Mouse (Mus musculus) ES-E14 (cell line): ENCODE results near the gene Chd8. TPM values are rescaled to one million over a fixed set of nuclear protein-coding genes. Genes with fewer than 3 reads are reported as not detected.
A peak's percentile ranks its signal among the peaks of the same experiment; 100 is the strongest.

Experiments
- DNase-seq: peaks from one replicate; pipeline ENCODE4 v3.0.0-alpha.2; 2013; ENCODE audit warnings: low read depth, low spot score
- H3K27ac ChIP-seq: 2 replicates; pipeline ENCODE4 v1.5.1; 2012; ENCODE audit warnings: low read depth, mild to moderate bottlenecking, low read length, moderate library complexity, mixed read lengths; ENCODE audit not compliant: poor library complexity, insufficient read depth, severe bottlenecking
- H3K36me3 ChIP-seq: 2 replicates; pipeline ENCODE4 v1.6.1; 2012; ENCODE audit warnings: mild to moderate bottlenecking, low read length, moderate library complexity, mixed read lengths; ENCODE audit not compliant: control insufficient read depth, poor library complexity, insufficient read depth, severe bottlenecking
- H3K4me1 ChIP-seq, 2 experiments: fragments of 150-350 bp in 1 of 2; sonication (generic) in 1 of 2; 2 replicates each; pipeline ENCODE4 v1.6.1; 2012; ENCODE audit warnings: low read length in 2 of 2, mild to moderate bottlenecking in 1 of 2, mixed read lengths in 1 of 2; ENCODE audit not compliant: control insufficient read depth in 2 of 2, insufficient read depth in 2 of 2, poor library complexity in 1 of 2
- H3K4me3 ChIP-seq, 2 experiments: fragments of 150-350 bp in 1 of 2; sonication (generic) in 1 of 2; 2 replicates each; pipeline ENCODE4 v1.5.1; 2012; ENCODE audit warnings: low read length in 2 of 2, low read depth in 1 of 2, mild to moderate bottlenecking in 1 of 2, mixed read lengths in 1 of 2; ENCODE audit not compliant: insufficient read depth in 1 of 2, poor library complexity in 1 of 2, severe bottlenecking in 1 of 2
- H3K9ac ChIP-seq: 2 replicates; pipeline ENCODE4 v1.6.1; 2012; ENCODE audit warnings: low read depth, mild to moderate bottlenecking, low read length, mixed read lengths; ENCODE audit not compliant: poor library complexity, insufficient read depth, severe bottlenecking
- H3K9me3 ChIP-seq: fragments of 150-350 bp; sonication (generic); 2 replicates; pipeline ENCODE4 v1.6.1; 2012; ENCODE audit warnings: low read depth, mild to moderate bottlenecking, low read length; ENCODE audit not compliant: control insufficient read depth, insufficient read depth
- CHD2 ChIP-seq: IDR thresholded peaks from 2 replicates; pipeline ENCODE4 v1.6.1; 2014; ENCODE audit warnings: mild to moderate bottlenecking, low read depth, low read length, inconsistent platforms
- HCFC1 ChIP-seq: IDR thresholded peaks from 2 replicates; pipeline ENCODE4 v1.6.1; 2012; ENCODE audit warnings: low read length, inconsistent platforms, borderline replicate concordance; ENCODE audit not compliant: insufficient read depth
- MAFK ChIP-seq: IDR thresholded peaks from 2 replicates; pipeline ENCODE4 v1.6.1; 2014; ENCODE audit warnings: mild to moderate bottlenecking, low read depth, low read length, inconsistent platforms; ENCODE audit not compliant: insufficient read depth
- ZC3H11A ChIP-seq: IDR thresholded peaks from 2 replicates; pipeline ENCODE4 v1.6.1; 2012; ENCODE audit warnings: low read depth, mild to moderate bottlenecking, inconsistent platforms, low read length, borderline replicate concordance
- ZNF384 ChIP-seq: IDR thresholded peaks from 2 replicates; pipeline ENCODE4 v1.6.1; 2012; ENCODE audit warnings: low read depth, low read length, inconsistent platforms
- in situ Hi-C, 2 experiments: fragments of 600-800 bp; cut with MboI; formaldehyde crosslinking; loops; one replicate each; pipeline ENCODE4 v1.15.1; 2025; ENCODE audit warnings: low sequenced_read_pairs in 2 of 2, inconsistent platforms in 1 of 2; ENCODE audit not compliant: unreplicated experiment in 2 of 2
- total RNA-seq: library from RNA; depleted of rRNA; stranded (reverse); fragments of 300-350 nt; gene quantifications from 2 replicates; pipeline ENCODE4 v1.2.3, GENCODE M21; 2012

The Chd8 gene
- total RNA-seq, 1 experiment = 45.1 TPM

DNA sequence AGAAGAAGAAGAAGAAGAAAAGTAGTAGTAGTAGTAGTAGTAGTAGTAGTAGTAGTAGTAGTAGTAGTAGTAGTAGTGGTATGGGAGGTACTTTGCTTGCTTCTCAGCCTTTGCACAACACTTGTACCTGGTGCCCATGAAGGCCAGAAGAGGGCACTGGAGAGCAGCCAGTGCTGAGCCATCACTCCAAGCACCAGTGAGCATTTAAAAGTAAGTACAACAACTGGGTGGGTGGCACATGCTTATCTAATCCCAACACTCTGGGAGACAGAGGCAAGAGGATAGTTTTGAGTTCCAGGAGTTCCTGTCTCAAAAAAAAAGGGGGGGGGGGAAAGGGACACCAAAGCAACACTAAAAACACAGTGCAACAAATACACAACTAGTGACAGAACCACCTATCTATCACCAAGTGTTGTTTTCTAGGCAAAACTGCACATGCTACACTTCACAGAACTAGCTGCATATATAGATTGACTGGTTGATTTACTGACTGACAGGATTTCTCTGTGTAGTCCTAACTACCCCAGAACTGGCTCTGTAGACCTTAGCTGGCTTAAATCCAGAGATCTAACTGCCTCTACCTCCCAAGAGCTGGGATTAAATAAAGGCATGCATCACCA lies 66.7 kb downstream of the Chd8 start:
- DNase-seq = peak; percentile 65
- no peak overlapping the region for H3K9ac ChIP-seq
- no peak overlapping the region for H3K27ac ChIP-seq

DNA sequence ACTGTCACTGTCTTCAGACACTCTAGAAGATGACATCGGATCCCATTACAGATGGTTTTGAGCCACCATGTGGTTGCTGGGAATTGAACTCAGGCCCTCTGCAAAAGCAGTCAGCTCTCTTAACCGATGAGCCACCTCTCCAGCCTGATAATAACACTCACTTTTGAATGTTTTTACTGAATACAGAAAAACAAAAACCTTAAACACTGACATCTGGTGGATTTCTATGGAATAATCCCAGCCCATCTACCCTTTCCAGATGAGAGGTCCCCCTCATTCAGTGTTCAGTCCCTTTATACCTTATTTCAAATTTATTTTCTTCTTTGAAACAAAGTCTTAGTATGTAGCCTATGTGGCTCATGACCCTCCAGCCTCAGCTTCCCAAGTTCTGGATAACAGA lies 68.1 kb downstream of the Chd8 start:
- peaks cover 2% of the 10 kb centered on the region; the same call in 1 of the 2 replicates for H3K36me3 ChIP-seq
- in situ Hi-C loops = no loop called here

More for the DNA sequence above, 66.7 kb downstream of the Chd8 start:
- Histone ChIP-seq H3K36me3 (peaks cover 2% of the 10 kb centered on the region; the same call in 1 of the 2 replicates), H3K9me3 (no peaks in the 10 kb centered on the region), H3K4me1 (peaks cover 0 to 8% of the 10 kb centered on the region in 2 experiments; a peak in 2 of 4 replicates), H3K4me3 (no peak overlapping the region)
- TF ChIP-seq ZC3H11A = no peak
- TF ChIP-seq HCFC1 = no peak
- TF ChIP-seq CHD2 = no peak
- no peak for TF ChIP-seq ZNF384
- 0 out of 2 replicates have a peak, but pooled peaks have one; percentile 3 for TF ChIP-seq MAFK
- in situ Hi-C loops = no loop called here

DNA sequence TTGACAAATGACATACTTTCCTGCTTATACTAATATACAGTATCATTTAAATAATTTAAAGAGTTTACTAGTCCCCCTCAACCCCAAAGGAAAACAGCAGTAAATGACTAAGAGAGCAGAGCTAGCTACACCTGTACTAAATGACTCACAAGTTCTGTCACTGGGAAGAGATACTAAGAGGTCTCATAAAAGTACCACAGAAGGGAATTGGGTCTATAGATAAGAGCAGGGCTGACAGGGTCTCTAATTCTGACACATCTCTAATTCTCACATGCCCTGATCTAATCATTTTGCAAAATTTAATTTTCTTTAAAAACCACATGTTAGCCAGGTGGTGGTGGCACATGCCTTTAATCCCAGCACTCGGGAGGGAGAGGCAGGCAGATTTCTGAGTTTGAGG lies 68.8 kb downstream of the Chd8 start:
- Histone ChIP-seq H3K36me3 (no peaks in the 10 kb centered on the region; the same call in 1 of the 2 replicates), H3K9me3 (no peaks in the 10 kb centered on the region), H3K4me3 (no peak overlapping the region), H3K4me1 (no peaks in the 10 kb centered on the region), H3K9ac (no peak overlapping the region), H3K27ac (no peak overlapping the region)
- in situ Hi-C loops = no loop called here
- no peak for TF ChIP-seq HCFC1
- TF ChIP-seq ZC3H11A = no peak
- no peak for TF ChIP-seq MAFK
- TF ChIP-seq ZNF384 = no peak
- TF ChIP-seq CHD2 = no peak
- DNase-seq = no peak

More for the DNA sequence above, 68.1 kb downstream of the Chd8 start:
- no peak overlapping the region for H3K27ac ChIP-seq
- TF ChIP-seq HCFC1 (no peak), CHD2 (no peak), ZC3H11A (no peak), ZNF384 (no peak), MAFK (no peak)
- no peak for DNase-seq
- no peaks in the 10 kb centered on the region for H3K9me3 ChIP-seq
- no peak overlapping the region for H3K9ac ChIP-seq
- no peak overlapping the region for H3K4me3 ChIP-seq
- no peaks in the 10 kb centered on the region; a peak in 1 of 4 replicates for H3K4me1 ChIP-seq

DNA sequence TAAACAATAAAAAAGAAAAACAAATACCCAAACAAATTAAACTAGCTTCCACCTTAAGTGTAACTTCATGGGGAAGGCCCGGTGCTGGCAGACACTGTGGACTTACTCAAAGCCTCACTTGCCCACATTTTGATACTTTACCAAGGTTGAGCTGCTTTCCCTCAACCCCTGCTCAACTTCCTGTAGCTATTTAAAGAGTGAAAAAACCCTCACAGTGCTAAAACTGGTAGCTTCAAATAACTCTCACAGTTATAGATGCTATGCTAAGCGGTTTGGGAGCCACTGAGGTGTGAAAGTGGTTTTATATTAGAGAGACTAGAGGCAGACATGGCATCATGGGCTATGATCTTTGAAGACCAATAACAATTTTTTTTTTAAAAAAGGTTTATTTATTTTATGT lies 91.0 kb downstream of the Chd8 start:
- Histone ChIP-seq H3K27ac (no peak overlapping the region), H3K9ac (no peak overlapping the region), H3K9me3 (no peaks in the 10 kb centered on the region), H3K4me3 (no peak overlapping the region), H3K36me3 (peaks cover 37% of the 10 kb centered on the region), H3K4me1 (no peaks in the 10 kb centered on the region)
- no peak for DNase-seq
- TF ChIP-seq MAFK (no peak), CHD2 (no peak), ZC3H11A (no peak), ZNF384 (no peak), HCFC1 (no peak)
- in situ Hi-C loops = no loop called here

DNA sequence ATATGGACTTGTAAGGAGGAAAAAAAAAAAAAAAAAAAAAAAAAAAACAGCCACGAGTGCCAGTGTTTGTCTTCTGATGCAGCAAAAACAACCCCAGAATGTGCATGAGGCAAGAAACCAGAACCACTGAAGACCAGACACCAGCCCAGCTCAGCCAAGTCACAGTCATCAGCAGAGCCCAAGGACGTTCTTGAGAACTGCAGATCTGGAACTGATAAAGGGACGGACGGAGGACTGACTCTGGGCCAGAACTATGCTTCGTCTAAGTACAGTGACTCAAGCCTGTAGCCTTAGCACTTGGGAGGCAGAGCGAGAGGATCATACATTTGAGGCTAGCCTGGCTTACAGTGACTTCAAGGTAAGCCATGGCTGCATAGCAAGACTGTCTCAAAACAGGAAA lies 96.7 kb downstream of the Chd8 start:
- H3K9ac ChIP-seq = no peak overlapping the region
- no peak overlapping the region for H3K27ac ChIP-seq
- no peak for TF ChIP-seq MAFK
- no peak for TF ChIP-seq CHD2
- TF ChIP-seq HCFC1 = no peak
- no peak for TF ChIP-seq ZNF384
- no peak for TF ChIP-seq ZC3H11A
- no peaks in the 10 kb centered on the region for H3K9me3 ChIP-seq
- in situ Hi-C loops = no loop called here
- no peaks in the 10 kb centered on the region for H3K4me1 ChIP-seq
- DNase-seq = no peak
- no peak overlapping the region for H3K4me3 ChIP-seq
- H3K36me3 ChIP-seq = peaks cover 50% of the 10 kb centered on the region
